Mouse (Mus musculus): Measurements from ENCODE around the gene Tbc1d22a.
"Not testable (repeated sequence)": the region's sequence is repeated elsewhere in the genome, so short reads cannot be mapped to it uniquely, and the experiment has no call there.

The Tbc1d22a gene

DNA sequence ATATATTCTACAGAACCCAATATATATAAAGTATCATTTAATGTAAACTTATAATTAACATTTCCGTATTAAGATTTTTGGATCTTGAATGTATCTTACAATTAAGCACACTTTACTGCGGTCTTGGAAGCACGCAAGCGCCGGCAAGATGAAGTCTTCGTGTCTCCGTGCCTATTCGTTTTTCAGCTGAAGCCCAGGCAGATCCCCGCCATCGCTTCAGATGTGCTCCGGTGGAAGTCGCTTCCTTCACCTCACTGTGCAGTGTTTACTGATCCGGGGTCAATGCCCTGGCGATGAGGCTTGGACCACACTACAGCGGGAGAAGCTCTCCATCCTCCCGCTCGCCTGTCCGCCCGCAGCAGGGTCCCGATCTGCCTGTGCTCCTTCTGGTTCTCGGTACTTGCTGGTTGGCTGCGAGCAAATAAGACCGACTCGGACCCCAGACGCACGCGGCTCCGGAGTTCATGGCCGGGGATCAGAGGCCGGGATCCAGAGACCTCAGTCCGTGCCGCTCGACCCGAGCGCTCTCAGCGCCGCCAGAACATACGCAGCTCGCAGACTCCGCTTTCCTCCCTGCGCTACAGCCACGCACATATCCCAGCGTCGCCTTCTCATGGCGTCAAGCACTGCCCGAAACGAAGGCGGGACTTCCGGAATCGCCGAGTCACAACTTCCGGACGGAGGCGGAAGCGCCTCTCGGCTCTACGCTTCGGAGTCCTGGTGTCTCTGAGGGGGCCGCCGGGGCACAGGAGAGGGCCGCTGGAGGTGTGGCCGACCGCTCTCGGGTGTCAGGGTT, at the start of gene Tbc1d22a:
Gene Tbc1d22a, plus strand, starts transcription at position 707 of the 796 bp plus-strand sequence.
- peak; percentile 94 for DNase-seq (ENCODE audit: low read depth, low spot score)

DNA sequence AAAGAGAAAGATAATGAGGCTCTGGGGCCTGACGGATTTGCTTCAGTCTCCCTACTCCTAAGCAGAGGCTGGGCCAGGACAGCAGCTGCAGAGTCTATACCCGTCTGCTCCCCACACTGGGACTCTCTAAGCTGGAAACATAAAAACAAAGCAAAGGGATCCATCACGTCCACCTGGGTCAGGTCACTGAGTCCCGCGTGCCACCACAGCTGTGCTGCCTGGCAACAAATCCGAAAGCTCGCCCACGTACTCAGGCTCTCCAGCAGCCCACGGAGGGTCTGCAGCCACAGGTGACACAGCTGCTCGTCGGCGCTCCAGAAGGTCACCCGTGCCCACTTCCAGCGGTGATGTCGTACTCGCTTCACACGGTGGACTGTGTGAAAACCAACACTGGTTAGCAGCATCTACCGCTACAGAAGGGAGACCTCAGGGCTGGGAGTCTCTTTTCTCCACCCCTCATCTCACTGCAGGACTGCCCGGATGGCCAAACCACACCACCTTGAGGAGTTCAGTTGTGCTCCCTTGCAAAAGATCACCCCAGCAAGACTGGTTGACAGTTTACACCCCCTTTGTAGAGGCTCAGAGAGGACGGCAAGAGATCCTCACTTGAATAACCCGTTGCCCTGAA, 49.4 kb upstream of the Tbc1d22a start:
- no peak for DNase-seq (ENCODE audit: low read depth, low spot score)

DNA sequence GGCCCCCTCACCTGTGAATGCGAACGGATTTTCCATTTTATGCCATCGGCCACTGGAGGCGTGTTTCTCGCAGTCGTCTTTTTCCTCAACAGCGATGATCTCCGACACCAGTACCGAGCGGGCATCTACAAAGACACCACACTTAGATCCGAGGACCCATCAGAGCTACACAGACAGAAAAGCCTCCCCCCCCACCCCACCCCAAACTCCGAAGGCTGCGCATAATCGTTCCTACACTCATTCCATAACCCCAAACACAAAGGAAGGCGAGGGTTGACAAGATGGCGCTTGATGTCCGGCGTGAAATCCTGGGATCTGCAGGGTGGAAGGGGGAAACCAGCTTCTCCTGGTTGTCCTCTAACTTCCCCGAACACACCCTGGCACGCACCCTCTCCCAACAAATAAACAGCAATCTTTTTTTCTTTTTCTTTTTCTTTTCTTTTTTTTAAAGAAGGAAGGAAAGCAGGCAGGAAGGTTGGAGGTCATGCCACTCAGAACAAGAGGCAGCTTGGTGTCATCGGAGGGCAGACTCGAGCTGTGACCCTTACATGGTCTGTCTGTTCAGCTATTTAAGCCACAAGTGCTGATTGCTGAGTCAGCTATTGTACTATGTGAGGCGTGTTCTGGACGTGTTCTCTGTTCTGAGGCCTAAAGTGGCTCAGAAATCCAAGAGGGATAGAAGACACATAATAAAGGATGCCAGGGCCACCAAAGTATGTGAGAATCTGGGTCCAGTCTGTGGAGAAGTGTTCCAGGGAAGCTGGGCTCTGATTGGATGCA, 48.3 kb upstream of the Tbc1d22a start:
- DNase-seq (ENCODE audit: low read depth, low spot score): peak; percentile 20

DNA sequence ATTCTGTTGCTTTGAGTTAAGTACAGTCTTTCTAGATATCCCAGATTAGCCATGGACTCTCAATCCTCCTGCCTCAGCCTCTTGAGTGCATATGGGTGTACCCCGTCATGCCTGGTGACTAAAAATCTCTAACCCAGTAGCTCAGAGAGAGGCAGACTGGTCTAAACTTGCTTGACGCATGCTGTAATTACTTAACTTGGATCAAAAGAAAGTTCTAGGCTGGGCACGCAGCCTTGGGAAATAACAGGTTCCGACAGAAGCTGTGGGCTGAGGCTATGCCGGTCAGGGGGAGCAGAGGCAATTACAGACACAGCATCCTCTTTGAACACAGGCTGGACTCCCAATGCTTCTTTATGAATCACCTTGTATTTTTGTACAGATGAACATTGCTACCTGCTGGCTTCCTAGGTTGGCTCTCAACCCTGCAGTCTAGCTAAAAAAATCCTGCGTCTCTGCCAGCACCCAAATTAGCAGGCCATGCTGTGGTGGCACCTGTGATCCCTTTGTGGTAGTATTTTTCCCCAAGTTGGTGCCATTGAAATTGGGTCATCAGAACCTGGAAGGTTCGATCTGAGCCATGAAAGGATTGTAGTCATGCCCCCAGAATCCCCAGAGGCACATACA, 47.1 kb upstream of the Tbc1d22a start:
- DNase-seq (ENCODE audit: low read depth, low spot score): no peak

DNA sequence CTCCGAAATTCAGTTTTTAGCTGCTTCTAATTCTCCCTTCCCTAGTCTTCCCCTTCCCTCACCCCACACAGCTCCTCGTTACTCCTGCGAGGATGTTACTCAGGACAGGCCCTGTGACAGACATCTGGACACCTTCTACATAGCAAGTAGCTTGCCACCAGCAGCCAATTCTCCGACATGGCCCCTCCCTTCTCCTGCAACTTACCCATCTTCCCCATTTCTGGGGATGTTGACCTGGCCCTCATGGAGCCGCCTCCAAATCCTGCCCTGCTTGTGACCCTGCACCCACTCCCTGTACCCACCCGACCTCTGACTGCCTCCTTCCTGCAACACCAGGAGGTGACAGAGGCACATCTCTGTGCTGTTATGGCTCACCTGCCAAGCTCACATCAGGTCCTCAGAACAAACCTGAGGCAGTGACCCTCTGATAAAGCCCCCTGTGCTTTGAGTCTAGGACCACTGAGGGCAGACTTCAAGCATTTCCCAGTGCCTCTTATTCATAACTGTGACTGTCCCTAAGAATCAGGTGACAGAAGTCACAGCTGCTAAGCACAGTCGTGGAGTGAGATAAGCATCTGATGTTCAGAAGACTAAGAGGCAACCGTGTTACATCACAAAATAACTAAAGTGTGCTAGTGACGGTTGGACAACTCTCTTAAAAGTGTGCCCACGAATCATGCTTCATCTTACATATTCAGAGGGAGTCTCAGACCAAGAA, 46.3 kb upstream of the Tbc1d22a start:
- DNase-seq (ENCODE audit: low read depth, low spot score): no peak

DNA sequence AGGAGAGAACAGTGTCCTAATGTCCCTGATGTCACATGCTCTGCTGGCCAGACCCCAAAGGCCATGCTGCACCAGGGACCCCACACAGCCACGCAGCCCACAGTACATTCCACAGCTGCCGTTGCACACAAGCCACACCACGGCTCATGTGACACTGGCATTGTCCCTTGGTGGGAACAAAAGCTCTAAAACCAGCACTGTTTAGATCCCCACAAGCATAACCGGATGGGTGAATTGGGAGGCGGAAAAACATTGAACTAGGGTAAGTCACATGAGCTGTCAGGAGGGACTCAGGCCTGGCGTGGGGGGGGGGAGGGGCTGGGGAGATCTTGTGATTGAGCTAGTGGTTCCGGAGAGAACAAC, 45.8 kb upstream of the Tbc1d22a start:
- no peak for DNase-seq (ENCODE audit: low read depth, low spot score)

DNA sequence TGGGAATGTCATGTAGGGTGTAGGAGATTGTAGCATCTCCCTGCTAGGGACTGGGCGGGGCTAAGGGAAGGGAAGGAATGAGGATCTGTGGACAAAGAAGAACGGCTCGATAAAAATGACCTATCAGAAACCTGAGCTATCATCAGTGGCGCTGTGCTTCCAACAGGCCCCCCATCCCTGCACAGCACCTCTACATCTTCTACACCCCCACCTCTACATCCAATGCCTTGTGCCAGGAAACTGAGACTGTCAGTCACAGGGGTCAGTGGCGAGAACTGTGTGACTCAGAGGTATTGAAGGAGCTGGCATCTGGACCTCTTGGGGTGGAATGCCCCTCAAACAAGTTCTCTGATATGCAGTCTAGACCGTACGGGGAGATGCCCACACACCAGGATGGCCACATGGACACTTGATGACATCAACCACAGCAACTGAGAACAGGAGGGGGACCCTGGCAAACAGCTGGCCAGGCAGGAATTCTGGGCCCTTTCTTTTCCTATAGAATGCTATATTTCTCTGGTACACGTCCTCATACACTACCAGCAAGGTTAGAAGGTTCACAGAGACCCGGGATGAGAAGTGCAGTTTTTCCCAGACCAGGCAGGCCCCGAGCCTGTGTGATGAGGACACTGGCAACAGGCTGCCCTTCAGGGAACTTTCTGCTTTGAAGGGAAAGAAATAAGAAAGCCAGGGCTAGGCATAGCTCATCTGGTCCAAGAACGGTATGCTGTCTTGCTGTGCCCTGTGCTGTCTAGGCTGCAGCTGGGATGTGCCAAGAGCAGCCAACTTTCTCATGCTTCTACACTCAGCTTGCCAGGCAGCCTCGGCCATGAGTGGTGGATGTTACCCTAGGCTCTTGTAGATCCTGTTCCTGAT, 45.1 kb upstream of the Tbc1d22a start:
- DNase-seq (ENCODE audit: low read depth, low spot score): peak; percentile 22

DNA sequence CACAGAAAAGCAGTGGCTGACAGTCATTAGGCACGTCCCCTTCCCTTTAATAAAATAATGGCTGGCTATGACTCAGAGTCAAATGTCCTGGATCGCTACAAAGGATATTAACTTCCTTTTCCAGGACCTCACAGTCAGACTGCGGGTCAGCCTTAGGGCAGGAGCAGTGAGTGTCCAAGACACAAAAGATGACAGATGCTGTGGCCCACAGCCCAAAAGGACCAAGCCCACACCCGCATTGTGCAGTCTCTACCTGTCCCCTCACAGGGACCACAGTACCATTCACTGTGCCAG, 44.5 kb upstream of the Tbc1d22a start:
- peak; percentile 29 for DNase-seq (ENCODE audit: low read depth, low spot score)

DNA sequence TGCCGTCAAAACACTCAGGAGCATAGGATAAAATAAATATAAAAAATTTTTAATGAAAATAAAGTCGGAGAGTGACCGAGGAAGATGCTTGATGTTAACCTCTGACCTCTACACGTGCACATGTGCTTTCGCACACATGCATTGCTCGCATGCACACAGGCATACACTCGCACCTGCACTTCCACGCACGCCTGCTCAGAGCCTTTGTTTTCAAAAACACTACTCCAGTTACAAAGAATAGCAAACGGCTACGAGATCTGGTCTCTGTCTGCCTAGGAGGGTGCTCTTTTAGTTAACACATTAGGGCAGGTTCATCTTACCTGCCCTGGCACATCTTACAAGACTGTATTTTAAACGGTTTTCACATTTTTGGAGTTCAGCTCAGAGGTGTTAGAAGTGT, 42.9 kb upstream of the Tbc1d22a start:
- DNase-seq (ENCODE audit: low read depth, low spot score): no peak

DNA sequence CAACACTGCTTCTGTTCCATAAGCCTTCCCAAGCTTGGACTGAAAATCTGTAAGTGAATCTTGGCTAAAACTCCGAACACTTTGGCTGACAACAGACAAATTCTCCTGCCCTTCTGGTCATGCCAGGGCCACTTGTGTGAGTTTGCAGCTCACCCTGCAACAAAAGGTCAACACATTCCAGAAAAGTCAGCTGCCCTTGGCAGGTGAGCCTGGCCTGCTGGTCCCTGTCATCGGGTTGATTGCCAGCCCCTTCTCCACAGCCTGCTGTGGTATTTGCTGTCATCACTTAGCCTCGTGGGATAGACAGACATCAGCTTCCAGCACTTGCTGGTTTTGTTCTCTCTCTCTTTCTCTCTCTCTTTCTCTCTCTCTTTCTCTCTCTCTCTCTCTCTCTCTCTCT, 42.1 kb upstream of the Tbc1d22a start:
- DNase-seq (ENCODE audit: low read depth, low spot score): peak; percentile 29

DNA sequence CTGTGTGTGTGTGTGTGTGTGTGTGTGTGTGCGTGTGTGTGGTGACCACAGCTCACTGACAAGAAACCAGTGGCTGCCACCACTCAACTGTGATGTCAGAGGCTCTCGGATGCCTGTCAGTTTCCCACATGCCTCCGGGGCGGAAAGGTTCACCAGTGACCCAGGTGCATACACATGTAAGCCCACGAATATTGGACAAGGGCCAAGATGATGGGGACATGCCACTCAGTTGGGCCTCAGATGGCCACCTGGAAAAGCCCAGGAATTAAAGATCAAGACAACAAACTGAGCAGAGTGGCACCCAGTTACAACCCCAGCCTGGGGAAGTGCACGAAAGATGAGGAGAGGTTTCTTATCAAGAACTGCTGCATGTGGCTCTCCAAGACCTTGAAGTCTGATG, 41.7 kb upstream of the Tbc1d22a start:
- no peak for DNase-seq (ENCODE audit: low read depth, low spot score)

DNA sequence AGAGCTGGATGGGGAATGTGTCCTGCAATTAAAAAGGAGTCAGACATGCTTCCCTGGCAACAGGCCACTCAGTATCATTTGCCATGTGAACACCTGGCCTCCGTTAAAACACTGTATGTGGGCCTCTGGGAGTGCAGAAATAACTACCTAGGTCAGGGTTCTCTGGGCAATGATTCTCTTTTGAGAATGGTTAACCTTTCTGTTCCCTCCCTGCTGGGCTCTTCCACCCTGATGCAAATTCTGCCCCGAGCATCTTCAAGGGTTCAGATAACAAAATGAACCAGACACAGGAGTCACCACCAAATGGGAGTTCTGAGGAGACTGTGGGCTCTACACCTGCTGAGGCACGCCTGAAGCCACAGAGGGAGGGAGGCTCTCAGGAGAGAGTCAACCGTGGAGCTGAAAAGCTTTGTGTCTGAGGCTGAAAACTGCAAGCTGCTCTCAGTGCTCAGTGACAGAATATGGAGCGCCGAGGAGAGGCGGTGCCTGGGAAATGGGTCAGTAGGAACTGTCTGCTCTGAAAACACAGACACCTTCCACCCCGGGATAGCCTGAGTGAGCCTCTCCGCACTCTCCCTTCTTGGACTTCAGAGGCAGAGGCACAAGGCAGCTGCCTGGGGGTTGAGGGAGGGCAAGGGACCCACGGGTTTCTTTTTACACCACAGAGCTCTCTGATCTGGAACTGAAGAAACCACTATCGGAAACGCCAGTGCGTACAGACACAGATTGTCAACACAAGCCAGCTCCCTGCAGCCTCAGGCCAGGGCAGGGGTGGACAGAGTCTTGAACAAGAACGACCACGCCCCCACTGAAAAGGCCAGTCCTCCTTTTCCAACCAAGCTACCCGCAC, 40.9 kb upstream of the Tbc1d22a start:
- DNase-seq (ENCODE audit: low read depth, low spot score): no peak

DNA sequence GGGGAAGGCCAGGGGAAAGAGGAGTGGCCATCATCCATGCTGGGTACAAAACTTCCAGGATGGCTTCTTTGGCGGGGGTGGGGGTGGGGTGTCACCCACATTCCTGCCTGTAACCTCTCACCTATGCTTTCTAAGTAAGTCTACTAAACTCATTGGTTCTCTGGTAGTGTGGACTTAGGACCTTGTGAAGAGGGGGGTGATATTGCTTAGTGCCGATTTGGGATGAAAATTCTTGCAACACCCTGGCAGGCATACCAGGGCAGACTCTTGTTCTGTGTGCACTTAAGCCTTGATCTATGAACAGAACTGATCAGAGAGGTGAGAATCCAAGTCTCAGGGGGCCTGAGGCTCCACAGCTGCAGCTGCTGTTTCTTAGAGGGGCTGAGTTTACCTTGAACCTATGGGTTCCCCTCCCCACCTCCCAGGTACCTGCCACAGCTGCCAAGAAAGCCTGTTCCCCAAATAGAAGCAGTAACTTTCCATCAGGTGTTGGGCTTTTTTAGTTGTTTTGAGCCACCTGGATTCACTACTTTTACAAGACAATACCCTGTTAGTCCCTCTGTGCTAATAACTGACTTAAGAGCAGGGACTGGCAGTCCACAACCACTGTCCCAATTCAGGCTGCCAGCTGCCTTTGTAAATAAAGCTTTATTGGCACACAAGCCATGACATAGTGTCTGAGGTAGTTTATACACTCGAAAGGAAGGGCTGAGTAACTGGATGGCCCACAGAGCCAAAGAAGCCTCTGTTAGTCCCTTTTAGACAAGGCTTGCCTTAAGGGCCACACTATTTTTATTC, 38.8 kb upstream of the Tbc1d22a start:
- DNase-seq (ENCODE audit: low read depth, low spot score): no peak

DNA sequence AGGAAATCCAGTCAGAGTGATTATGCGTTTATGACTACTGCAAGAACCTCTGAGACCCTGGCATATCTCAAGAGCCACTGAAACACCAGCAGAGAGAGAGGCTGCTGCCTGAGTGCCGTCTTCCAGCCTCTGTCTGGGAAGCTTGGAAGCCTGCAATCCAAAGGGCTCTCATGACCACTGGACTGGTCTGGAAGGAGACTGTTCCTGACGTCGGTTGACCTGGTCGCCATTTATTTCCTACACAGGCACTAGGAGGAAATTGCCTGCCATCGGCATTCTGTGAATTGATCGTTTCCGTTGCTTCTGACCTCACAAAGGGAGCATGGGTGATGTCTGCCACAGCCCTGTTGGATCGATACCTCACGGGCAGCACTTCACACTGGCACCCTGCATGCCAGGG, 38.1 kb upstream of the Tbc1d22a start:
- no peak for DNase-seq (ENCODE audit: low read depth, low spot score)

DNA sequence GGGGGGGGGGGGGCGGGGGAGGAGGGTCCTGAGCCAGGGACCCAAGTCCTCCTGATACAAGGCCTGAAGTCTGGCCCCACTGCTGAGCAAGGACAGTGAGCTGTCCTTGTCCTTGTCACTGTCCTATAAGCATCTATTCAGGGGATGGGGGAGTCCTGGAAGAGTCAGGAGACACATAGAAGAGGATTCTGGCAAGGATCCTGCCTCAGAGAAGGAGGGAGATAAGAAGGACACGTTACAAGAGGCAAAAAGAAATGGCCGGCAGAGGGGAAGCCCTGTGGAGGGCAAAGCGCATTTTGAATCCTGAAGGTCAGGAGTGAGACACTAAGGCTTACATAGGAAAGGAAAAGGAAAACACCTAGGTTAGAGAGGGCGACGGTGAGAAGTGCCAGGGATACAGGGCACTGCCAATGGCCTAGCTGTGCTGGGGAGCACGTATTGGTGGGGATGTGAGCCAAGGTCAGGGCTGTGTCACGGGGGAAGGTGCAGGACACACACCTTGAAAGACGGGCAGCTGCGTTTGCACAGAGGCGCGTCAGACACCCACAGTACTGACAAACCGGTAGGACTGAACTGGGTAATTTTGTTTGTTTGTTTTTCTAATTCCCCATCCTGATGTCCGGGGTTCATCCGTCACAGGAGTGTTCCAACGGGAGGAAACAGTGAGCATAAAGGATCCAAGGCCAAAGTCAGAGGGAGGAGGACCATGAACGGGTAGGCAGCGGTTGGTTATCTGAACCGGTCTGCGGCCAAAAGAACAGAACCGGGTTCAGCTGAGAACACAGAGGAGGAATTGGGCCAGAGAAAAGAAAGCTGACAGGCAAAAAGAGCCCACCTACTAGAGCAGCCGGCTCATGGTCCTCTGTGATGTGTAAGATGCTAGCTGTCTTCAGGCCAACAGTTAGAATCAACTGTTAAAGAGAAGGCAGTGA, 37.2 kb upstream of the Tbc1d22a start:
- DNase-seq (ENCODE audit: low read depth, low spot score): no peak

DNA sequence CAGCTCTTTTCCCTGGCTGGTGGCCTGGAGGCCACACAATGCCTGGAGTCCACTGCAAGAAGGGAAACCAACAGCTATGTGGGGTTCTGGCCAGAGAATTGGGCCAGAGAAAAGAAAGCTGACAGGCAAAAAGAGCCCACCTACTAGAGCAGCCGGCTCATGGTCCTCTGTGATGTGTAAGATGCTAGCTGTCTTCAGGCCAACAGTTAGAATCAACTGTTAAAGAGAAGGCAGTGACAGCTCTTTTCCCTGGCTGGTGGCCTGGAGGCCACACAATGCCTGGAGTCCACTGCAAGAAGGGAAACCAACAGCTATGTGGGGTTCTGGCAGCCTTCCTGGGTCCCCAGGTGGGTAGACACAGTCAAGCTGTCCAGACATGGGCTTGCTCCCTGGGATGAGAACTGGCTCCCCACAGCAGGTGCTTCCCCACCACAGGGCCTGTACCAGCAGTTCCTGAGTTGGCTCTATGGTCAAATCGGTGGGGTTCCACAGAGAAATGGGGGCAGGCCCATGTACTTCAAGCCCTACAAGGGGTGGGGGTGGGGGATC, 36.5 kb upstream of the Tbc1d22a start:
- DNase-seq (ENCODE audit: low read depth, low spot score): not testable (repeated sequence)

DNA sequence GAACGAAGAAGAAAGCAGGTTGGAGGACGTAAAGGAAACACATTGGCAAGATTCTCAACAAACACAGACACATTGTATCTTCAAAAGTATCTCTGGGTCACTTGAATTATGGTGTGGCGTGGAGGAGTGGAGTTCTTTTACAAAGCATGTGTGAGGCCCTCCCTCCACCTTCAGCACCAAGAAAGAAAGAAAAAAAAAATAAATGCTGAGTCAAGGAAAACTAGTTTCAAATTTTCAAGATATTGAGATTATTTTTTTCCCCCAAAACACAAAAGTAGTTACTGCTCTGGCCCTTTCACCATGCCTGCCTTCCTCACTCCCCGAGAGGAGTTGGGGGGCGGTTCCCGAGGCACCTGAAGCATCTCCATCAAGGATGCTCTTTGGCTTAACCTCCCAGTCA, 35.7 kb upstream of the Tbc1d22a start:
- DNase-seq (ENCODE audit: low read depth, low spot score): no peak

DNA sequence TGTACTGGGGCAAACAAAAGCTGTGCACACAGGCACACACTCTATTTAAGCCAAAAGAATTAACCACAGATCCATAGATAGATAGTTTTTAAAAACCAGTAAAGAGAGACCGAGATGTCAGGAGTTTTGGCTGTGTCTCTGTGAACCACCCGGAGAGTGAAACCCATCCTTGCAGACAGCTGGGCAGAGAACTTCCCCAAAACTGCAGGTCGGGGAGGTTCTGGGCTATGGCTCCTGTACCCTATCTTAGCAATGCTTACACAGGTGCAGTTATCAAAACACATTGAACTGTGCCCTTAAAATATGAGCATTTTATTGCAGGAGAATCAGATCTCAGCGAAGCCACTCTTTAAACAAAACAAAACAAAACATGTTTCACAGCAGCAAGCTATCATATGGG, 33.8 kb upstream of the Tbc1d22a start:
- DNase-seq (ENCODE audit: low read depth, low spot score): no peak
